Mouse (Mus musculus) common myeloid progenitor, adult 5-6 weeks (primary cell): ENCODE data around the gene Miox. TPM values are rescaled to one million over a fixed set of nuclear protein-coding genes. Genes with fewer than 3 reads are reported as not detected.

ENCODE experiments used
- ATAC-seq: replicated peaks from 2 replicates; pipeline ENCODE4 v1.8.0; 2016; ENCODE audit warnings: low read depth, mild to moderate bottlenecking, moderate TSS enrichment, inconsistent platforms; ENCODE audit not compliant: poor library complexity, severe bottlenecking
- total RNA-seq: library from RNA; stranded (forward); fragments of 200-1000, 187-1606 nt; gene quantifications from 2 replicates; pipeline ENCODE4 v1.2.3, GENCODE M21; 2017

Gene Miox
- total RNA-seq, 1 experiment from 2014 or later: not detected

DNA sequence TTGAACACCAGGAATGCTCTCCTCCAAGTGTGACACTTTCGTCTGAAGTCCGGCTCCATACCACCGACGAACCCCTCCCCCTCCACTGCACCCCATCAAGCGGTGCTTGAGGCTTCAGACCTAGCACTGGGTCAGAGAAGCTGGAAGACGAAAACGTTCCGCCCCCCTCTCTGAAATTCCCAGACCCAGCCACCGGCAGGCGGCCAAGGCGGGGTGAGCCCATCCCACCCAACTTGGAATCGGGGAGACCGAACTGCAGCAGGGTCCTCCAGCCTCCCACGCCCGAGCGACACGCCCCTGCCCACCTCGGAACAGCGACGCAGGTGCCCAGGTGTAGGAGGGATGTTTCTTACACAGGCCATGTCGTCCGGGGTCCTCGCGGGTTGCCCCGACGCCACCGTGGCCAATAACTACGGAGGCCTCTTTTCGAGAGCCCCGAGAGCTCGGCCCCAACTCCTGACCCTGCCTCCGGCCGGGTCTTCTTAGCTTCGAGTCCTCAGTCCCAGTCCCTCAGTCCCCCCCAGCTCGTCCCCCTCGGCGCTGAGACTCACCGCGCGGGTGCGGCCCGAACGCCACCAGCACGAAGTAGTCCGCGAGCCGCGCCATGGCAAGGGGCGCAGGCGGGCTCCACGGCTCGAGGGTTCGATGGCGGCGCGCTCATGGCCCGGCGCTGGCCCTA lies 19.5 kb upstream of the Miox start:
- no peak for ATAC-seq

DNA sequence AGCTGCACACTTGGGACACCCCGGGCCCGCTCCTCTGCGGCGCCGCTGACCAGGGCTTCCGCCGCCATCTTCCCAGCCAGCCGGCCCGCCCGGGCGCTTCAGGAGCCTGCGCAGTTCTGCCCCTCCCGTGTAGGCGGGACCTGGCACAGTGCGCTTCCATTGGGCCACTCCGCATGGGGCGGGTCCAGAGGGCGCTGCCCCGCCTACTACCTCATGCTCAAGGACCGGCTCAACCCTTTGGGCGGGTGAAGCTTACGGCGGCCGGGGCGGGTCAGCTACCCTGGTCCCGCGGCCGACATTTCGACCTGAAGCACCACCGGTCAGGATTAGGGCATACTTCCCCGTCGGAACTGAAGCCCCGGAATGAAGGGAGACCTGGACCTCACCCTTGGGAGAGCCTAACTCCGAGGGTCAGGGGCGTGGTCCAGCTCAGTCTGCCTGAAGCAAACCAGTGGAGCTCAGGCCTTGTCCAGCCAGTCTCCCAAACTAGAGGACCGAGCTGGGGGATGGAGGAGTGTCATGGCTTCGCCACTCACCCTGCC lies 18.9 kb upstream of the Miox start, which contains the start of gene Sbf1:
TSS of gene Sbf1 (minus strand) at position 122 of the 542 bp plus-strand sequence.
- peak; percentile 96 for ATAC-seq

DNA sequence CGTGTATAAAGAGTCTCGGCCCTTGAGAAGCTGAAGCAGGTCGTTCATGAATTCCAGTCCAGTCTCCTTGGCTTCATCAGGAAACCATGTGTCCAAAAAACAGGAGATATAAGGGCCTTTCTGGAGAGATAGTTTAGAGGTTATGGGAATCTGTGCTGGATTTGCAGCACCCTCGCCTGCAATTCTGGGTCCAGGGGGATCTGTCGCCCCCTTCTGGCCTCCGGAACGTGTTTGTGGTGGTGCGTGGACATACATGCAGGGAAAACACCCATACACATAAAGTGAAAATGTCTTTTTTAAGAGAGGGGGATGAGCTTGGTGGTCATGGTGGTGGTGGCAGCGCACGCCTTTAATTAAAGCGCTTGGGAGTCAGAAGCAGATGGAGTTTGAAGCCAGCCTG lies 18.1 kb upstream of the Miox start:
- no peak for ATAC-seq

DNA sequence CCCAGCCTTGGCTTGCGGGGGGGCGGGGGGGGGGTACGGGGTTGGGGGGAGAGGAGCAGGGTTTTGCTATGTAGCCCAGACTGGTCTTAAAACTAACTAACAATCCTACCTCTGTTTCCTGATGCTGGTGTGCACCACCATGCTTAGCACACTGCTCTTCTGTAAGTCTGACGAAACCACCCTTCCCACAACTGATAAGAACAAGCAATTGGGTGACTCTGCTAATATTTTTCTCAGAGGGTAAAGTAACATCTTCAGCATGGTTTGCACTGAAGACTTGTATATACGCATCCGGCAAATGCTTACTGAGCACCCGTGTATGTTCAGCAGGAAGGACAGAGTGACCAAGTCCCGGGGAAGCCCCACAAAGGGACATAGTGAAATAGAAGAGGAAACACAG lies 12.9 kb upstream of the Miox start:
- peak; percentile 91 for ATAC-seq

DNA sequence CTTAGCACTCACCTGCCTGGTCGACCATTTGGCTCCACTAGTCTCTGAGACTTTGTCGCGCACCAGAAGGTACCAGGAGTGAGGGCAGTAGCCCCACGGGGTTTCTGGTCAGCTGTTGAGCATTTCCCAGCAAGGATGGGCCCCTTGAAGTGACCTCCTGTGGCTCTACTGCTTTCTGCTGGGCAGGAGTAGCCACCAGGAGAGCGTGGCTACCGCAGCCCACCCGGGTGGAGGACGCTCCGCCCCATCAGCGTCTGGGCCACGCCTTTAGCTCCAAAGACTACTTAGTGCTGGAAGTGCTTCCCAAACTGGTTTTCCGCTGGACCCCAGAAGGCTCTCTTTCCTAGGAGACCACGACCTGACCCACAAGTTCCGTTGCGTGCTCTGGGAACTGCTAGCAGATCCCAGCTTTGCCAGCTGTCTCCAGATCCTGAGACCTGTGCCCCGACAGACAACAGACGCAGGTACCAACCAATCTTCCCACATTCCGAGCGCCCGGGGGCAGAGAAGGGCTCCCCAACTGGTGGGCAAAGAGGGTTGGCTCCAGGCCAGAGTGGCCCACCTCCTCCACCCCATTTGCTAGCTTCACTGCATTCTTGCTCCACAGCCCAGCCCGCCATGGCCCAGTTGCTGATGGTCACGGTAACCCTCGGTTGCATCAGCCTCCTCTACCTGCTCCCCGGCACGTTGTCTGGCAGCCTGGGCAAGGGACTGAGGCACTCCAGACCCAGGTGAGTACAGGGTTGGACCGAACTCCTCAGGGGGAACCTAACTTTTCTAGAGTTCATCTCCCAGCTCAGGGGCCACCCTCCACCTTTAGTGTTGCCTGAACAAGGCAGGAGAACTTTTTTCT lies 11.3 kb upstream of the Miox start, which contains the start of gene Adm2:
TSS of gene Adm2 (plus strand) at position 51 of the 853 bp plus-strand sequence.
- ATAC-seq: no peak

DNA sequence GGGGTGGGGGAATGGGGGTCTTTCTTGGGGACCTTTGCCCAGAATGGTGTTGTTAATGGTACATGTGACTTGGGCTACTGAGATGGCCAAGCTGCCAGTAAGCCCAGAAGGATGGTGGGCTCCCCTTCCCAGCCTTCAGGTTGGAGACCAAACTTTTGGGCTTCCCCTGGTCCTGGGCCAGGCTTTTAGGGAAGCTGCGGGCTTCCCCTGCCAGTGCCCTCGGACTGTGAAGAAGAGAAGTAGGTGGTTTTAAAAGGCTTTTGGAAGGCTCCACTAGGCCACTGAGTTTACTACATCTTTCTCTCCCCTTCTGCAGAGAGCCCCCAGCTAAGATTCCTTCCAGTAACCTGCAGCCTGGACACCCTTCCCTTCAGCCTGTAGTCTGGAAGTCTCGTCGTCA lies 10.5 kb upstream of the Miox start:
- ATAC-seq: 0 out of 2 replicates have a peak, but pooled peaks have one; percentile 29

DNA sequence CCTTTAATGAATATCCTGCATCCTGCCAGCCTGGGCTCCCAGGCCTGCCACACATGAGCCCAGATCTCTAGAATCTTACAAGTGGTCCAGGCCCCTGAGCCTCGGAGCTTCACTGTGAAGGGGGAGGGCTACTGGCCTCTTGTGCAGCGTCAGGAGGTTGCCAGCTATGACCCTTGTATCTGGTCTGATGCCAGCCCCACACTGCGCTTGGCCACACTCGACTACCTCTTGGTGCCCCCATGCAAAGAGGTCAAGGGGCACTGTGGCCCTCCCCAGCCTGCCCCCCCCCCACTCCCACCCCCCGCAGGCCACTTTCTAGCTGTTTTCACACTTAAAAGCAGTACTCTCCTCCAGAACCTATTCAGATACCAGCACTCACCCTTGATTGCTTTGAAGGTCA lies 7.8 kb upstream of the Miox start:
- no peak for ATAC-seq

DNA sequence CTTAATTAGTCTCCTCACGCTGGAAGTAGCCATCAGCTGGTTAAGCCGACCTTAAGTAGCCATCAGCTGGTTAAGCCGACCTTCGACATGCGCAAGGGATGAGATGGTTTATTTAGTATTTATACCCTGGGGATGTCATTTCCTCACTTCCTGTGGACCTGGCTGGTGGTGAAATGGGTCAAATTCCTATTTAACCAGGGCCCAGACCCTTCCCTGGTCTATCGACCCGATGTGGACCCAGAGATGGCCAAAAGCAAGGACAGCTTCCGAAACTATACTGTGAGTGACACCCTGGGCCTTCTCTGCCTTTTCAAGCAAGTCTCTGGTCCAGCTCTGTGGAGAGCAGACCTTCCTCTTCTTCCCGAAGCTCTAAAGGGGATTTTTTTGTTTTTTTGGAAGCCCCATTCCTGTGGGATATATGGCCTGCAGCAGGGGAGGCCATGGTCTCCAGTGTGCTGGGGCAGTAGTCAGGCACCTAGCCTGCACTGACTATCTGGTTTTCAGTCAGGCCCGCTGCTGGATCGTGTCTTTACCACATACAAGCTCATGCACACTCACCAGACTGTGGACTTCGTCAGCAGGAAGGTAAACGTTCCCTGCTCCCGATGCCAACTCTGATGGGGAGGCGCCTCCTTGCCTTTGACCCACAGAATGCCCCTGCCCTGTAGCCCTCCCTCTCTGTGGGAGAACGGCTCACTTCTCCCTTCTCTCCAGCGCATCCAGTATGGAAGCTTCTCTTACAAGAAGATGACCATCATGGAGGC lies 758 bp downstream of the Miox start:
- ATAC-seq: no peak

DNA sequence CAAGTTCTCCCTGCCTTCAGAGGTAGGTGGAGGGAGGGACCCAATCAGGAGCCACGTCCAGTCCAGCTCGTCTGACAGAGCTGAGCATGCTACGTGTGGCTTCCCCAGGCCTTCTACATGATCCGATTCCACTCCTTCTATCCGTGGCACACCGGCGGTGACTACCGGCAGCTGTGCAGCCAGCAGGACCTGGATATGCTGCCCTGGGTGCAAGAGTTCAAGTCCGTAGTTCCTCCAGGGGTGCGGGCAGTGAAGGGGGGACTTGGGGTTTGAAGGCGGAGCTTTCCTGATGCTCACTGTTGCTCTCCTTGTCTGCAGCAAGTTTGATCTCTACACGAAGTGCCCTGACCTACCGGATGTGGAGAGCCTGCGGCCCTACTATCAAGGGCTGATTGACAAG lies 2.2 kb downstream of the Miox start:
- ATAC-seq: no peak

DNA sequence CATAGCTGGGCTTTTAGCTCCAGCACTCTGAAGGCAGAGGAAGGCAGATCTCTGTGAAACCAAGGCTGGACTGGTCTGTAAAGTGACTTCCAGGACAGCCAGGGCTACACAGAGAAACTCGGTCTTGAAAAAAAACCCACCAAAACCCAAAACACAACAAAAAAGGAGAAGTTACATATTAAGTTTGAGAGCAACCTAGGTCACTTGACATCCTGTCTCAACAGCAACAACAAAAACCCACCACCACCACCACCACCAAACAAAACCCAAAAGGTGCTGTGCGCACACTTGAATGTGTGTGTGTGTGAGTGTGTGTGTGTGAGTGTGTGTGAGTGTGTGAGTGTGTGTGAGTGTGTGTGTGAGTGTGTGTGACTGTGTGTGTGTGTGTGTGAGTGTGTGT lies 5.5 kb downstream of the Miox start:
- ATAC-seq: peak; percentile 80

DNA sequence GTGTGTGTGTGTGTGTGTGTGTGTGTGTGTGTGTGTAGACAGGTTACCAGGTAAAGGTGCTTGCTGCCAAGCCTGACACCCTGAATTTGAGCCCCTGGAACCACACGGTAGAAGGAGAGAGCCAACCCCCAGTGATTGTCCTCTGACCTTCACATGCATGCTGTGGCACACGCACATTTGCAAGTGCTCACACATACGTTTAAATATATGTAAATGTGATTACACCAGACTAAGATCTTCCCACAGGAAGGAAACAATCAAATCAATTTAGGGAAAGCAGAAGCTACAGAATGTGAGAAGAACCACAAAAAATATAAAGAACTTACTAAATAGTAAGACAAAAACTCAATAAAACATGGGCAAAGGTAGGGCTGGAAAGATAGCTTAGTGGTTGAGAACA lies 5.9 kb downstream of the Miox start:
- ATAC-seq: peak; percentile 67

DNA sequence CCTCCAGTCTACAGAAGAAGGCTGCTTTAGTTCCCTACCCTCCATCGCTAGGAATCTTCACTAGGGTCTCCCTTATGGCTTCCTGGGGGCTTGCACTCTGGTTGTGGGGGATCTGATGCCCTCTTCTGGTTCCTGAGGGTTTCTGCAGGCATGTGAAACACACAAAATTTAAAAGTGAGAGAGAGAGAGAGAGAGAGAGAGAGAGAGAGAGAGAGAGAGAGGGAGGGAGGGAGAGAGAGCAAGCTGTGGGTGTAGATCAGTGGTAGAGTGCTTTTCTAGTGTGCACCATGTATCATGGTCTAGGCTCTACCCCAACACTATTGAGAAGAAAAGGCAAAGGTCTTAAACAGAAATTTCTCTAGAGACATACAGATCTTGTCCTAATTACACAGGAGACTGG lies 7.5 kb downstream of the Miox start:
- ATAC-seq: no peak

DNA sequence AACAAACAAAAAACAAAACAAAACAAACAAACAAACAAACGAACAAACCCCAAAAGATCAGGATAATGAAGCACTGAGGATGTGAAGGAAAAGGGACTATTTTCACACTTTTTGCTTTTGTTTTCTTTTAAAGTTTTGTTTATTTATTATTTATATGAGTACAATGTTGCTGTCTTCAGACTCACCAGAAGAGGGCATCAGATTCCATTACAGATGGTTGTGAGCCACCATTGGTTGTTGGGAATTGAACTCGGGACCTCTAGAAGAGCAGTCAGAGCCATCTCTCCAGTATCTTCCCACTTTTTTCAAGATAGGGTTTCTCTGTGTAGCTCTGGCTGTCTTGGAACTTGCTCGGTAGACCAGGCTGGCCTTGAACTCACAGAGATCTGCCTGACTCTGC lies 9.1 kb downstream of the Miox start:
- no peak for ATAC-seq

DNA sequence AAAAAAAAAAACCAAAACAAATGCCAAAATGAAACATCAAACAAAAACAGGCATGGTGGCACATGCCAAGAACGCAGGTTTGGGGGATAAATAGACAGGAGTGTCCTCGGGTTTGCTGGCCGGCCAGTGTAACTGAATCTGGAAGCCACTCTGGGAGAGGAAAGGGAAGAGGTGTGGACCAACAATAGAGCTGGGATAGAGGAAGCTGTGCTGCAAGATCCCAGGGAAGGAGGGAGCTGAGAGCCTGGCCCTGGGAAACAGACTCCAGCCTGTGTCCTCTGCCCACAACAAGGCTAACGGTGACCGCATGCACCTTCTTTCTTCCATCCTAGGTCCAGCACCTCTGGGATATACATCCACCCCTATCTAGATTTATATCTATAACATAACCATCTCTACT lies 16.2 kb downstream of the Miox start:
- no peak for ATAC-seq

DNA sequence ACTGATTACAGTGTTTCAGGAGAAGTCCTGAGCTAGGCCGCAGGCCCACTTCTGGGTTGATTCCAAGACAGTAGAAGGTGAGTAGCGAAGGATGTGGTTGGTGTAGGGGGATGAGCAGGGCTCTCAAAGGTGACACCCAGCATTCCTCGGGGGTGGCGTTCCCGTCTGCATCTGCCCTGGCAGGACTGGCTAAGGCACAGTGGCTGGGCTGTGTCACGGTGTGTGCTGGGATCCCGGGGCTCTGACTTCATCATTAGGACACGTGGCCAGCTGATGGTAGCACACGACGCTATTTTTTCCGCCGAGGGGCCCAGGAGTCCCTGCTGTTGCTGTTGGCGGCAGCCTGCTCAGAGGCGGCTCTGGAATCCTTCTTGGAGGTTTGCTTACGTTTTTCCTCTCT lies 17.1 kb downstream of the Miox start:
- no peak for ATAC-seq

DNA sequence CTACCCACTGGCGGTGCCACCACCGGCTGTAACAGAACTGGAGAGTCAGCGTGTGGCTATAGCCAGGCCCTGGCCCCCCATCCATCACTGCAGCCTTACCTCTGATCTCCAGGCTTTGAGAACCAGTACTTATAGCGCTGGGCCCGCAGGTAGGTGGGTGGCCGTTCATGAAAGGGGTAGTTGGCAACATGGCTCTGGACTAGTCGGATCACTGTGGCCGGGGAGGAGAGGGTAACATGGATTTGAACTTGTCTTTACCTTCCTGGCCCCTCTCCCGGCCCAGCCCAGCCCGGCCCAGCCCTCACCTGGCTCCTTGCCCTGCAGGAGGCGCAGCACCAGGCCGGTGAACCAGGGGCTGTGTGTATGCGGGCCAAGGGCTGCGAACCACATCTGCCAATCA lies 17.9 kb downstream of the Miox start:
- ATAC-seq: no peak

DNA sequence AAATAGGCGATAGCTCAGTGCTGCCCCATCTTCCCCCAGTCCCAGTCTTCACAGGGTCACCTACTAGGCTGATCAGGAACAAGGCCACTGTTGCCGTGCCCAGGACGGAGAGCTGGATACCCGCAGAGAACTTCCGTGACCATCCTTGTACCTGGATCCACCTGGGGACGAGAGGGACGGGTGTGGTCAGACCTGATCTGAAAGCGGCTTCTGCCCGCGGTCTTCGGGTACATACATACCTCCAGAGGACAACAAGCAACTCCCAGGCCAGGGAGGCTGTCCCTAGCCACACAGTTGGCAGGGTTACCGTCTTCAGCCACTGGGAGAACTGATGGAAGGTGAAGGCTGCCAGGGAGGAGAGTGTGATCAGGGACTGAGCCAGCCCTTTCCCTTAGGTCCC lies 18.6 kb downstream of the Miox start:
- ATAC-seq: no peak

DNA sequence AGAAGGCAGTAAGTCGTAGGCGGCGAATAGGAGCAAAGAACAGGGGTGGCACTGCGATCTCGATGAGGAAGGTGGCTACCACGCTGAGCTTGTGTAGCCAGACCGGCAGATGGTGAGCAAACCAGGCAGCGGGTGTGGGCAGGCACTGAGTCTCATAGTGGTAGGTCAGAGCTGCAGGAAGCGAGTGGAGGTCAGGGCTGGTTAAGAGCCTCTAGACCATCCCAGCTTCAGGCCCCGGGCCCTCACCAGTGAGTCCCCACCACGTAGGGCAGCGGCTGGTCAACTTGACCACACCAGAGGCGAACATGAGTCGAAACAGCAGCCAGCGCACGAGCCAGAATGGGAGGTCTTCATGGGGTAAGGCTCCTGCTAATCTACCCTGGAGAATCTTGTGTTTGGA lies 19.6 kb downstream of the Miox start:
- ATAC-seq: no peak

DNA sequence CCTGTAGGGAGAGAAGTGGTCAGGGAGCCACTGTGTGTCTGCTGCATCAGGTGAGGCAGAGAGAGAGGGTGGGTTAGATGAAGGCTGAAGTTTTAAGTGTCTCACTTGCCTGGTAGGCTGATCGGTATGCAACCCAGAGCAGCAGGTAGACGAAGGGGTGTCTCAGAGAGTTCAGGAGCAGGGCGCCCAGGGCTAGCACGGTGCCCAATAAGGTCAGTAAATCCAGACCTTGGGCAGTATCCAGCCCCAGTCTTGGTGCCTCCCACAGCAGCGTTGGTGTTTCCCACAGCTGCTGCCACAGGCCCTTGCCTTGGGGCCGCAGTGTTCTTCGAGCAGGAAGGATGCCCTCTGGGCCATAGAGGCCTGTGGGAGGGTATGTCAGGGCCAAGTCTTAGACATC lies 20.3 kb downstream of the Miox start:
- ATAC-seq: no peak
